28 mouse cellular contexts compared by ENCODE assay signal in the genomic region with DNA sequence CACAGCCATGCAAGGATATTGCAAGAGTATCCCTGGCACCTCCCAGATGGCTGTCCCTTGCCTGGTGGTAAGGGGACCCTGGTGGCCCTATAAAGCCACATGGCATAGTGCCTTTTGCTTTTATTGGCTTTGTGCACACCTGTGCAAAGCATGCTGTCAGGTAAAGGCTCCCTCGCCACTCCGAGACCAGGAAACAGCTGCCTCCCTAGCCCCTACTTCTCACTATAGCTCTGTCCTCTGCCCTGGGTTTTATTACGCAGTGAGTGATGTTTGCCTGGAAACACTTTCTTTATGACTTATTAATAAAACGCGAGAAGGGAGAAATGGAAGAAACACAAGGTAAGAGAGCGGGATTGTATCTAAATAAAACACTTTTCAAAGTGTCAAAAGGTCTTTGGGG.
"Had no signal": no experiment of that assay in that cellular context is flagged by ENCODE, and none has a peak within 500 bp of the region (broad histone marks: within the 10 kb centered on the region; RNA-seq: fewer than 3 reads in every experiment).

No protein-coding gene starts in this region.

- H3K36me3 ChIP-seq: embryonic facial prominence, embryonic 12.5 days; embryonic facial prominence, embryonic 13.5 days; embryonic facial prominence, embryonic 15.5 days; forebrain, embryonic 10.5 days; forebrain, embryonic 12.5 days; forebrain, embryonic 15.5 days had no signal

- H3K27me3 ChIP-seq: embryonic facial prominence, embryonic 12.5 days; embryonic facial prominence, embryonic 13.5 days; embryonic facial prominence, embryonic 15.5 days; forebrain, embryonic 12.5 days; forebrain, embryonic 13.5 days; forebrain, embryonic 15.5 days had no signal

- DNase-seq: cerebellum, adult 18-20 months; cerebellum, adult 8-10 months; cerebellum, adult 9-10 months; cerebellum, adult 9-11 months; cerebellum, postnatal 10 days; cerebellum, postnatal 14 days; cerebellum, postnatal 25 days; cerebellum, postnatal 36 days; embryo, embryonic 11 days; forebrain, postnatal 0 days; gastrocnemius, adult 2 months; gastrocnemius, postnatal 10 days; gastrocnemius, postnatal 14 days; gastrocnemius, postnatal 25 days; gastrocnemius, postnatal 36 days; heart, adult 18-20 months; heart, adult 2 months had no signal

- H3K4me3 ChIP-seq: embryonic facial prominence, embryonic 10.5 days; embryonic facial prominence, embryonic 12.5 days; embryonic facial prominence, embryonic 13.5 days; embryonic facial prominence, embryonic 15.5 days; erythroblast, embryonic 14.5 days; forebrain, embryonic 10.5 days; forebrain, embryonic 12.5 days; forebrain, embryonic 13.5 days; forebrain, embryonic 15.5 days; gastrocnemius, adult 2 months; heart, adult 2 months had no signal

- H3K4me2 ChIP-seq: embryonic facial prominence, embryonic 12.5 days; embryonic facial prominence, embryonic 13.5 days; embryonic facial prominence, embryonic 15.5 days; forebrain, embryonic 12.5 days; forebrain, embryonic 13.5 days; forebrain, embryonic 15.5 days had no signal

- H3K4me1 ChIP-seq: embryonic facial prominence, embryonic 12.5 days; embryonic facial prominence, embryonic 13.5 days; forebrain, embryonic 10.5 days; forebrain, embryonic 12.5 days had no signal

- H3K9ac ChIP-seq: embryonic facial prominence, embryonic 12.5 days; embryonic facial prominence, embryonic 13.5 days; embryonic facial prominence, embryonic 15.5 days; forebrain, embryonic 12.5 days; forebrain, embryonic 13.5 days; forebrain, embryonic 15.5 days; forebrain, postnatal 0 days had no signal

- ATAC-seq: forebrain, embryonic 13.5 days; forebrain, embryonic 14.5 days; forebrain, embryonic 15.5 days; forebrain, embryonic 16.5 days; forebrain, postnatal 0 days had no signal

- H3K27ac ChIP-seq: embryonic facial prominence, embryonic 10.5 days; embryonic facial prominence, embryonic 12.5 days; embryonic facial prominence, embryonic 13.5 days; embryonic facial prominence, embryonic 15.5 days; forebrain, embryonic 10.5 days; forebrain, embryonic 12.5 days; forebrain, embryonic 13.5 days; forebrain, embryonic 15.5 days; gastrocnemius, adult 2 months; heart, adult 2 months had no signal

- H3K9me3 ChIP-seq: embryonic facial prominence, embryonic 10.5 days; embryonic facial prominence, embryonic 12.5 days; embryonic facial prominence, embryonic 13.5 days; embryonic facial prominence, embryonic 15.5 days; forebrain, embryonic 10.5 days; forebrain, embryonic 12.5 days; forebrain, embryonic 13.5 days; forebrain, embryonic 15.5 days had no signal
